Mouse (Mus musculus) kidney, embryonic 16.5 days (tissue): ENCODE measurements around the gene Wbp1. TPM values are rescaled to one million over a fixed set of nuclear protein-coding genes. Genes with fewer than 3 reads are reported as not detected.
A peak's percentile ranks its signal among the peaks of the same experiment; 100 is the strongest.

Source experiments
- ATAC-seq: fragments of 200-750 bp; cut with Nextera tagmentation; 2 replicates; pipeline ENCODE4 v1.8.0; 2017; ENCODE audit warnings: moderate TSS enrichment; ENCODE audit not compliant: low FRiP score, low TSS enrichment
- H3K27ac ChIP-seq: fragments of 300-500 bp; sonication (generic); 2 replicates; pipeline ENCODE4 v1.5.1; 2014; ENCODE audit warnings: low read length
- H3K27me3 ChIP-seq: fragments of 300-500 bp; sonication (generic); 2 replicates; pipeline ENCODE4 v1.6.1; 2014; ENCODE audit warnings: low read length, control low read depth, mixed read lengths; ENCODE audit not compliant: insufficient read depth
- H3K36me3 ChIP-seq: fragments of 300-500 bp; sonication (generic); 2 replicates; pipeline ENCODE4 v1.6.1; 2014; ENCODE audit warnings: low read length, control low read depth, mixed read lengths; ENCODE audit not compliant: insufficient read depth
- H3K4me1 ChIP-seq: fragments of 300-500 bp; sonication (generic); 2 replicates; pipeline ENCODE4 v1.6.1; 2014; ENCODE audit warnings: low read length, control low read depth, mixed read lengths; ENCODE audit not compliant: insufficient read depth
- H3K4me2 ChIP-seq: fragments of 300-500 bp; sonication (generic); replicated peaks from 2 replicates; pipeline ENCODE4 v1.6.1; 2014; ENCODE audit warnings: low read depth, low read length
- H3K4me3 ChIP-seq: fragments of 300-500 bp; sonication (generic); 2 replicates; pipeline ENCODE4 v1.5.1; 2014; ENCODE audit warnings: mild to moderate bottlenecking, low read length
- H3K9ac ChIP-seq: fragments of 300-500 bp; sonication (generic); replicated peaks from 2 replicates; pipeline ENCODE4 v1.6.1; 2014; ENCODE audit warnings: low read length
- H3K9me3 ChIP-seq: fragments of 300-500 bp; sonication (generic); 2 replicates; pipeline ENCODE4 v1.6.1; 2016; ENCODE audit warnings: low read length, control low read depth
- WGBS: fragments of 180-500 bp; shearing (Covaris S2); extraction: QIAGEN DNeasy Blood & Tissue Kit; methylation state at CpG from one replicate; pipeline ENCODE4 v1.1.7; 2014; 5-methylcytosine and 5-hydroxymethylcytosine counted together
- polyA plus RNA-seq: library from polyadenylated mRNA; unstranded; fragments of >200 nt; fragmentation: Nextera tagmentation; extraction: Ambion mirVana; gene quantifications from 2 replicates; pipeline ENCODE4 v1.2.1, GENCODE M21; 2015

Gene Wbp1
- polyA plus RNA-seq = 159 and 160 TPM in 2 replicates

- Histone ChIP-seq H3K9ac (peak within 1 kb of the TSS; percentile 91), H3K4me3 (peak within 1 kb of the TSS; percentile 76), H3K36me3 (peaks cover 20% of the 10 kb centered on the region), H3K9me3 (no peaks in the 10 kb centered on the region), H3K27ac (peak within 1 kb of the TSS; percentile 98), H3K4me1 (peaks cover 63% of the 10 kb centered on the region), H3K4me2 (peak within 1 kb of the TSS; percentile 91), H3K27me3 (no peaks in the 10 kb centered on the region)
- ATAC-seq = peak; percentile 96
- under 1% methylated on average over 38 of the region's 38 CpGs for WGBS
Measured at GRCm38 (mm10) chr6:83120930-83121862, at the start of gene Wbp1. Wbp1 (minus strand) TSS chr6:83121559.

GRCm38 (mm10) chr6:83171063-83171462 is 49.7 kb upstream of the Wbp1 start:
- H3K4me3 ChIP-seq = no peak overlapping the region
- H3K27ac ChIP-seq = no peak overlapping the region
- no peaks in the 10 kb centered on the region for H3K36me3 ChIP-seq
- no peak for ATAC-seq
- no peak overlapping the region for H3K4me2 ChIP-seq
- 75% methylated on average over 5 of the region's 5 CpGs for WGBS
- no peak overlapping the region for H3K9ac ChIP-seq
- H3K27me3 ChIP-seq = no peaks in the 10 kb centered on the region
- no peaks in the 10 kb centered on the region for H3K9me3 ChIP-seq
- H3K4me1 ChIP-seq = peaks cover 17% of the 10 kb centered on the region

GRCm38 (mm10) chr6:83169872-83170271 is 48.5 kb upstream of the Wbp1 start:
- Histone ChIP-seq H3K9me3 (no peaks in the 10 kb centered on the region), H3K4me1 (peaks cover 20% of the 10 kb centered on the region), H3K4me2 (no peak overlapping the region), H3K27me3 (no peaks in the 10 kb centered on the region), H3K4me3 (no peak overlapping the region), H3K9ac (no peak overlapping the region), H3K27ac (no peak overlapping the region), H3K36me3 (no peaks in the 10 kb centered on the region)
- ATAC-seq = no peak
- 34% methylated on average over 5 of the region's 5 CpGs for WGBS

- H3K27ac ChIP-seq = peak overlapping the region; percentile 84
- H3K9ac ChIP-seq = peak overlapping the region; percentile 93
- H3K4me2 ChIP-seq = peak overlapping the region; percentile 80
- H3K9me3 ChIP-seq = no peaks in the 10 kb centered on the region
- H3K4me1 ChIP-seq = peaks cover 37% of the 10 kb centered on the region
- 0% methylated on average over 12 of the region's 12 CpGs for WGBS
- H3K4me3 ChIP-seq = peak overlapping the region; percentile 89
- H3K27me3 ChIP-seq = peaks cover 14% of the 10 kb centered on the region
- ATAC-seq = no peak; the same call in 1 of the 2 replicates
- H3K36me3 ChIP-seq = no peaks in the 10 kb centered on the region
Measured at GRCm38 (mm10) chr6:83166243-83166630, 44.9 kb upstream of the Wbp1 start.

GRCm38 (mm10) chr6:83165607-83166242 is 44.4 kb upstream of the Wbp1 start, which contains the start of gene Dctn1:
Dctn1 (plus strand) TSS chr6:83165920.
- H3K36me3 ChIP-seq = no peaks in the 10 kb centered on the region
- peak within 1 kb of the TSS; percentile 84 for H3K27ac ChIP-seq
- H3K4me2 ChIP-seq = peak within 1 kb of the TSS; percentile 80
- H3K4me3 ChIP-seq = peak within 1 kb of the TSS; percentile 89
- H3K4me1 ChIP-seq = peaks cover 37% of the 10 kb centered on the region
- H3K27me3 ChIP-seq = peaks cover 19% of the 10 kb centered on the region
- H3K9me3 ChIP-seq = no peaks in the 10 kb centered on the region
- peak within 1 kb of the TSS; percentile 93 for H3K9ac ChIP-seq
- under 1% methylated on average over 49 of the region's 58 CpGs for WGBS
- peak; percentile 82 for ATAC-seq

GRCm38 (mm10) chr6:83165026-83165606 is 43.8 kb upstream of the Wbp1 start:
- H3K4me1 ChIP-seq = peaks cover 36% of the 10 kb centered on the region
- no peaks in the 10 kb centered on the region for H3K36me3 ChIP-seq
- peak overlapping the region; percentile 64 for H3K27ac ChIP-seq
- peak overlapping the region; percentile 80 for H3K4me2 ChIP-seq
- no peaks in the 10 kb centered on the region for H3K9me3 ChIP-seq
- peaks cover 24% of the 10 kb centered on the region for H3K27me3 ChIP-seq
- ATAC-seq = no peak; the same call in 1 of the 2 replicates
- H3K9ac ChIP-seq = peak overlapping the region; percentile 93
- peak overlapping the region; percentile 89 for H3K4me3 ChIP-seq
- 4% methylated on average over 6 of the region's 6 CpGs for WGBS

GRCm38 (mm10) chr6:83162701-83163100 is 41.3 kb upstream of the Wbp1 start:
- WGBS = under 1% methylated on average over 8 of the region's 8 CpGs
- no peak for ATAC-seq
- Histone ChIP-seq H3K36me3 (no peaks in the 10 kb centered on the region), H3K27ac (no peak overlapping the region), H3K4me2 (peak overlapping the region; percentile 85), H3K9me3 (no peaks in the 10 kb centered on the region), H3K4me1 (peaks cover 30% of the 10 kb centered on the region), H3K9ac (peak overlapping the region; percentile 53), H3K27me3 (peaks cover 24% of the 10 kb centered on the region), H3K4me3 (peak overlapping the region; percentile 48)

- Histone ChIP-seq H3K4me2 (peak overlapping the region; percentile 85), H3K4me1 (peaks cover 26% of the 10 kb centered on the region), H3K27ac (no peak overlapping the region), H3K9ac (peak overlapping the region; percentile 53), H3K4me3 (peak overlapping the region; percentile 48), H3K9me3 (no peaks in the 10 kb centered on the region), H3K36me3 (no peaks in the 10 kb centered on the region), H3K27me3 (peaks cover 24% of the 10 kb centered on the region)
- WGBS = under 1% methylated on average over 49 of the region's 49 CpGs
- peak; percentile 42; the same call in 1 of the 2 replicates for ATAC-seq
Measured at GRCm38 (mm10) chr6:83161921-83162641, 40.7 kb upstream of the Wbp1 start.

- Histone ChIP-seq H3K4me1 (peaks cover 23% of the 10 kb centered on the region), H3K4me2 (peak overlapping the region; percentile 85), H3K4me3 (peak overlapping the region; percentile 48), H3K36me3 (no peaks in the 10 kb centered on the region), H3K9ac (peak overlapping the region; percentile 53), H3K9me3 (no peaks in the 10 kb centered on the region), H3K27ac (no peak overlapping the region), H3K27me3 (peaks cover 24% of the 10 kb centered on the region)
- no peak for ATAC-seq
- WGBS = 7% methylated on average over 19 of the region's 19 CpGs
Measured at GRCm38 (mm10) chr6:83161442-83161841, 40.1 kb upstream of the Wbp1 start.
